ENCODE assay signal across 8 mouse cellular contexts in genomic region chr16:8810399-8811127, GRCm38 (mm10). TPM values are rescaled to one million over a fixed set of nuclear protein-coding genes. Genes with fewer than 3 reads are reported as not detected.
DNase-seq lines count a peak whose midpoint lies in the region; ATAC-seq and TF ChIP-seq lines count a peak whose summit lies in the region.

No protein-coding gene starts in this region.

- ATAC-seq in hindbrain, embryonic 12.5 days (ENCODE audit: low FRiP score): no peak
- ATAC-seq in liver, embryonic 11.5 days (replicated peaks; ENCODE audit: low FRiP score): peak; percentile 89
- no peak for ATAC-seq in hindbrain, embryonic 11.5 days (ENCODE audit: low FRiP score)
- no peak for ATAC-seq in midbrain, embryonic 16.5 days

- H3K4me2 ChIP-seq in hindbrain, embryonic 12.5 days (replicated peaks): no peak overlapping the region
- peak overlapping the region; percentile 33; the same call in 1 of the 2 replicates for H3K4me2 ChIP-seq in liver, embryonic 11.5 days
- H3K4me2 ChIP-seq in hindbrain, embryonic 11.5 days (replicated peaks; ENCODE audit: low read depth, low read length): no peak overlapping the region
- H3K4me2 ChIP-seq in midbrain, embryonic 16.5 days (ENCODE audit: low read length): no peak overlapping the region

- H3K4me1 ChIP-seq in hindbrain, embryonic 10.5 days (replicated peaks): no peaks in the 10 kb centered on the region
- H3K4me1 ChIP-seq in hindbrain, embryonic 12.5 days: no peaks in the 10 kb centered on the region
- H3K4me1 ChIP-seq in liver, embryonic 11.5 days (replicated peaks; ENCODE audit: control insufficient read depth, insufficient read depth, low read length): no peaks in the 10 kb centered on the region
- no peaks in the 10 kb centered on the region for H3K4me1 ChIP-seq in hindbrain, embryonic 11.5 days (replicated peaks; ENCODE audit: control insufficient read depth, insufficient read depth, low read length)
- H3K4me1 ChIP-seq in midbrain, embryonic 16.5 days (ENCODE audit: control insufficient read depth, insufficient read depth, low read length): no peaks in the 10 kb centered on the region

- peak overlapping the region; percentile 35 for H3ac ChIP-seq in C2C12 (ENCODE audit: control insufficient read depth, insufficient read length, low read depth)

- DNase-seq in hindbrain, embryonic 10.5 days (ENCODE audit: low spot score): peak; percentile 9
- peak; percentile 84 to 94 for DNase-seq in adrenal gland, adult (ENCODE audit: inconsistent age in 2 of 2, low spot score in 1 of 2)
- DNase-seq in liver, embryonic 11.5 days (ENCODE audit: low spot score): no peak
- DNase-seq in hindbrain, embryonic 11.5 days (ENCODE audit: low spot score): no peak
- no peak for DNase-seq in urinary bladder, postnatal 4 days (ENCODE audit: low spot score in 2 of 2)

- 91% methylated on average over 14 of the region's 14 CpGs for WGBS in hindbrain, embryonic 10.5 days
- 91% methylated on average over 14 of the region's 14 CpGs for WGBS in hindbrain, embryonic 12.5 days
- WGBS in liver, embryonic 11.5 days: 82% methylated on average over 14 of the region's 14 CpGs
- 91% methylated on average over 14 of the region's 14 CpGs for whole genome bisulfite sequencing in hindbrain, embryonic 11.5 days
- 92% methylated on average over 14 of the region's 14 CpGs for WGBS in midbrain, embryonic 16.5 days

- no peaks in the 10 kb centered on the region for H3K36me3 ChIP-seq in hindbrain, embryonic 10.5 days
- H3K36me3 ChIP-seq in hindbrain, embryonic 12.5 days: no peaks in the 10 kb centered on the region
- no peaks in the 10 kb centered on the region for H3K36me3 ChIP-seq in C2C12 (ENCODE audit: control insufficient read depth, insufficient read depth)
- H3K36me3 ChIP-seq in liver, embryonic 11.5 days (ENCODE audit: control insufficient read depth, insufficient read depth, low read length): no peaks in the 10 kb centered on the region
- H3K36me3 ChIP-seq in hindbrain, embryonic 11.5 days (ENCODE audit: control insufficient read depth, insufficient read depth, low read length): no peaks in the 10 kb centered on the region
- H3K36me3 ChIP-seq in midbrain, embryonic 16.5 days (ENCODE audit: control insufficient read depth, insufficient read depth, low read length): no peaks in the 10 kb centered on the region

- no peaks in the 10 kb centered on the region for H3K79me2 ChIP-seq in C2C12 (ENCODE audit: control insufficient read depth, insufficient read depth)

- no peaks in the 10 kb centered on the region for H3K9me3 ChIP-seq in hindbrain, embryonic 10.5 days
- H3K9me3 ChIP-seq in hindbrain, embryonic 12.5 days (replicated peaks): no peaks in the 10 kb centered on the region
- H3K9me3 ChIP-seq in liver, embryonic 11.5 days (ENCODE audit: control insufficient read depth, low read length): no peaks in the 10 kb centered on the region
- H3K9me3 ChIP-seq in hindbrain, embryonic 11.5 days (ENCODE audit: control insufficient read depth, low read length): no peaks in the 10 kb centered on the region
- no peaks in the 10 kb centered on the region for H3K9me3 ChIP-seq in midbrain, embryonic 16.5 days (replicated peaks; ENCODE audit: control insufficient read depth, low read length, poor library complexity, severe bottlenecking)

- no peaks in the 10 kb centered on the region for H3K27me3 ChIP-seq in hindbrain, embryonic 10.5 days (ENCODE audit: insufficient read depth, poor library complexity, severe bottlenecking)
- H3K27me3 ChIP-seq in hindbrain, embryonic 12.5 days: no peaks in the 10 kb centered on the region
- H3K27me3 ChIP-seq in C2C12 (ENCODE audit: control insufficient read depth, insufficient read depth, insufficient read length): no peaks in the 10 kb centered on the region
- no peaks in the 10 kb centered on the region for H3K27me3 ChIP-seq in liver, embryonic 11.5 days (replicated peaks; ENCODE audit: control insufficient read depth, insufficient read depth, low read length)
- H3K27me3 ChIP-seq in hindbrain, embryonic 11.5 days (ENCODE audit: control insufficient read depth, insufficient read depth, low read length): no peaks in the 10 kb centered on the region
- no peaks in the 10 kb centered on the region for H3K27me3 ChIP-seq in midbrain, embryonic 16.5 days (ENCODE audit: control insufficient read depth, insufficient read depth, low read depth, low read length)

- no peaks in the 10 kb centered on the region for H3K79me3 ChIP-seq in C2C12 (ENCODE audit: low read depth)

- no peak overlapping the region for H3K4me3 ChIP-seq in hindbrain, embryonic 10.5 days
- H3K4me3 ChIP-seq in hindbrain, embryonic 12.5 days: no peak overlapping the region
- H3K4me3 ChIP-seq in C2C12 (ENCODE audit: insufficient read depth, poor library complexity, severe bottlenecking): no peak overlapping the region
- no peak overlapping the region for H3K4me3 ChIP-seq in liver, embryonic 11.5 days (ENCODE audit: low read depth, low read length)
- no peak overlapping the region for H3K4me3 ChIP-seq in hindbrain, embryonic 11.5 days (ENCODE audit: low read depth, low read length)
- no peak overlapping the region for H3K4me3 ChIP-seq in midbrain, embryonic 16.5 days (ENCODE audit: low read depth, low read length)

- no peak overlapping the region for H3K9ac ChIP-seq in hindbrain, embryonic 12.5 days
- H3K9ac ChIP-seq in liver, embryonic 11.5 days (ENCODE audit: low read depth, low read length): peak overlapping the region; percentile 30; the same call in 1 of the 2 replicates
- no peak overlapping the region for H3K9ac ChIP-seq in hindbrain, embryonic 11.5 days (ENCODE audit: low read depth, low read length)
- no peak overlapping the region for H3K9ac ChIP-seq in midbrain, embryonic 16.5 days (ENCODE audit: low read depth, low read length)

- H3K27ac ChIP-seq in hindbrain, embryonic 10.5 days: no peak overlapping the region
- H3K27ac ChIP-seq in hindbrain, embryonic 12.5 days: no peak overlapping the region
- peak overlapping the region; percentile 38; the same call in 1 of the 2 replicates for H3K27ac ChIP-seq in liver, embryonic 11.5 days (ENCODE audit: low read depth, low read length)
- H3K27ac ChIP-seq in hindbrain, embryonic 11.5 days (ENCODE audit: low read depth, low read length): no peak overlapping the region
- H3K27ac ChIP-seq in midbrain, embryonic 16.5 days (ENCODE audit: low read length): no peak overlapping the region

- no peak for TF ChIP-seq CTCF in C2C12 (IDR thresholded peaks at IDR 0.05; ENCODE audit: control insufficient read depth, insufficient read depth, insufficient read length)

TF ChIP-seq in C2C12, 6 proteins besides CTCF, POLR2A, EP300 and RAD21:
- peak; percentile 100 for TF ChIP-seq USF1 (IDR thresholded peaks at IDR 0.05; ENCODE audit: low read depth)
- TF ChIP-seq MYOG (IDR thresholded peaks at IDR 0.05; ENCODE audit: control insufficient read depth, extremely low read depth, insufficient read length): no peak
- no peak for TF ChIP-seq CEBPB (IDR thresholded peaks at IDR 0.05; ENCODE audit: low read depth)
- peak; percentile 100 for TF ChIP-seq FOSL1 (IDR thresholded peaks at IDR 0.05; ENCODE audit: insufficient read depth, low read length, poor library complexity, severe bottlenecking)
- TF ChIP-seq MYOD1 (IDR thresholded peaks at IDR 0.05; ENCODE audit: control insufficient read depth, insufficient read length, low read depth): peak; percentile 75
- peak; percentile 92 for TF ChIP-seq MAX (IDR thresholded peaks at IDR 0.05)

RNA-seq across cellular contexts. Expression of gene Usp7, which starts 18.5 kb away (rescaled TPM):
- polyA plus RNA-seq in hindbrain, embryonic 10.5 days (2016; fragmentation: Nextera tagmentation; extraction: Ambion mirVana): 23.3 and 29.8 TPM in 2 replicates
- 32.1 and 34.9 TPM in 2 replicates for polyA plus RNA-seq in hindbrain, embryonic 12.5 days (2016; fragmentation: Nextera tagmentation; extraction: Ambion mirVana)
- 28.2 TPM for polyA plus RNA-seq in C2C12 (2012; fragmentation: generic; extraction: Trizol)
- polyA plus RNA-seq in liver, embryonic 11.5 days (2014; fragmentation: Nextera tagmentation; extraction: Ambion mirVana): 34.6 and 43.3 TPM in 2 replicates
- 36.9 and 51.9 TPM in 2 replicates for polyA plus RNA-seq in hindbrain, embryonic 11.5 days (2014; fragmentation: Nextera tagmentation; extraction: Ambion mirVana)
- 26.5 and 31.2 TPM in 2 replicates for polyA plus RNA-seq in midbrain, embryonic 16.5 days (2015; fragmentation: Nextera tagmentation; extraction: Ambion mirVana)

RNA-seq across cellular contexts. Expression of gene 1810013L24Rik, which starts 19.3 kb away (rescaled TPM):
- 19.5 TPM in 2 replicates for polyA plus RNA-seq in hindbrain, embryonic 10.5 days (2016; fragmentation: Nextera tagmentation; extraction: Ambion mirVana)
- 45.1 and 45.9 TPM in 2 replicates for polyA plus RNA-seq in hindbrain, embryonic 12.5 days (2016; fragmentation: Nextera tagmentation; extraction: Ambion mirVana)
- polyA plus RNA-seq in C2C12 (2012; fragmentation: generic; extraction: Trizol): 20.1 TPM
- 12.5 and 13.8 TPM in 2 replicates for polyA plus RNA-seq in liver, embryonic 11.5 days (2014; fragmentation: Nextera tagmentation; extraction: Ambion mirVana)
- 20.7 and 23.0 TPM in 2 replicates for polyA plus RNA-seq in hindbrain, embryonic 11.5 days (2014; fragmentation: Nextera tagmentation; extraction: Ambion mirVana)
- polyA plus RNA-seq in midbrain, embryonic 16.5 days (2015; fragmentation: Nextera tagmentation; extraction: Ambion mirVana): 26.0 and 27.8 TPM in 2 replicates

Comparison
In these comparisons a context has a peak if more than half of its experiments do, and no peak if none do; other contexts are left out.
1. DNase-seq: peak in hindbrain, embryonic 10.5 days (single experiment) and adrenal gland, adult (2 of 2); none in liver, embryonic 11.5 days (single experiment), hindbrain, embryonic 11.5 days (single experiment) and urinary bladder, postnatal 4 days (0 of 2).